Mouse (Mus musculus): ENCODE measurements at regions not wholly inside any gene's neighbourhood (a gene's known extent, or its start where the extent isn't known, plus 50 kb on each side); places are given as distances from the start of the nearest gene placed in this dataset.

DNA sequence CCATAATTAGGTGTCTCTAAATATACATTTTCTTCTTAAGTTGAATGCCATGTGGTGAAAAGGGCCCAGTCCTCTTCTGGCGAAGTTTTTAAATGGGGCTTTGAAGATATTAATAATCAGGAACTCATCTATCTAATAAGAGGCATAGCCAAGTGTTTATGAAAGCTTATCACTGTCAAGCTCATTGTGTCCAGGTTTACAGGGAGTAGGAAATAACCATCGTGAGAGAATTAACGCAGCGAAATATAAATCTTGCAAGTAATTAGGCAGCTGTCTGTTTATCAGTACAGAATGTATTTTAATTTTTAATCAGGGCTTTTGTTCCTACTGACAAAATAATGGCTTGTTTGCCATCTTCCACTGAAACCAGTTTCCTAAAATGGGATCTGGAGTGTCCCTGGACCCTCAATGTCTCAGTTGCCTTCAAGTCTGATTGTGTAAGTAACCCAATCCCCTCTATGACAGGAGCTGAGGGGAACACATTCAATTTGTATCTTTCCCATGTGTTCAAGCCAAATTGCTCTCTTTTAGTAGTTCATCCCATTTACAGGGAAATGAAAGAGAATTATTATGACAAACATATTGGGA lies 152.5 kb upstream of the 4931417E11Rik start:
- Histone ChIP-seq H3K4me1 (ENCODE audit: control insufficient read depth, insufficient read depth, low read length) (no peaks in the 10 kb centered on the region), H3K36me3 (ENCODE audit: control insufficient read depth, insufficient read depth, low read length) (no peaks in the 10 kb centered on the region), H3K27me3 (ENCODE audit: control insufficient read depth, insufficient read depth, low read length) (no peaks in the 10 kb centered on the region), H3K4me3 (ENCODE audit: control insufficient read depth, low read depth, low read length) (no peak overlapping the region), H3K27ac (ENCODE audit: control insufficient read depth, insufficient read depth, low read depth, low read length) (no peak overlapping the region)
- no peak for TF ChIP-seq CTCF (IDR thresholded peaks at IDR 0.05; ENCODE audit: control insufficient read depth, insufficient read depth, insufficient replicate concordance, low read depth, low read length)
- TF ChIP-seq POLR2A (IDR thresholded peaks at IDR 0.05; ENCODE audit: control insufficient read depth, low read depth, low read length), result no peak

DNA sequence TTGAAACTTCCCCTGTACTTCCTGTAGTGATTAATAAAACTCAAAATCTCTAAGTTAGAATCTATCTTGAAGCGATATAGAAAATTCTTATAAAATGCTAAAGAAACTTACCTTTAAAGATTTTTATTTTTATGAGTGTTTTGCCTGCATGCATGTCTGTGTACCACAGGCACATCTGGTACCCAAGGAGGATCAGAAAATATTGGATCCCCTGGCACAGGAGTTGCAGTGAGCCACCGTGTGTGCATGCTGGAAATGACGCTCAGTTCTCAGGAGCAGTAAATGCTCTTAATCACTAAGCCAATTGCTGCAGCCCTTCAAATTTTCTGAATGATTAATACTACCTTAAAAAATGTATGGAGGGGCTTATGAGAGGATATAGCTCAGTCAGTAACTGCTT lies 142.8 kb upstream of the 4931417E11Rik start:
- H3K36me3 ChIP-seq (ENCODE audit: control insufficient read depth, insufficient read depth, low read length), result no peaks in the 10 kb centered on the region
- TF ChIP-seq CTCF (IDR thresholded peaks at IDR 0.05; ENCODE audit: control insufficient read depth, insufficient read depth, insufficient replicate concordance, low read depth, low read length), result no peak
- no peak for TF ChIP-seq POLR2A (IDR thresholded peaks at IDR 0.05; ENCODE audit: control insufficient read depth, low read depth, low read length)
- no peak overlapping the region for H3K4me3 ChIP-seq (ENCODE audit: control insufficient read depth, low read depth, low read length)
- H3K27ac ChIP-seq (ENCODE audit: control insufficient read depth, insufficient read depth, low read depth, low read length), result no peak overlapping the region
- no peaks in the 10 kb centered on the region for H3K4me1 ChIP-seq (ENCODE audit: control insufficient read depth, insufficient read depth, low read length)
- no peaks in the 10 kb centered on the region for H3K27me3 ChIP-seq (ENCODE audit: control insufficient read depth, insufficient read depth, low read length)

DNA sequence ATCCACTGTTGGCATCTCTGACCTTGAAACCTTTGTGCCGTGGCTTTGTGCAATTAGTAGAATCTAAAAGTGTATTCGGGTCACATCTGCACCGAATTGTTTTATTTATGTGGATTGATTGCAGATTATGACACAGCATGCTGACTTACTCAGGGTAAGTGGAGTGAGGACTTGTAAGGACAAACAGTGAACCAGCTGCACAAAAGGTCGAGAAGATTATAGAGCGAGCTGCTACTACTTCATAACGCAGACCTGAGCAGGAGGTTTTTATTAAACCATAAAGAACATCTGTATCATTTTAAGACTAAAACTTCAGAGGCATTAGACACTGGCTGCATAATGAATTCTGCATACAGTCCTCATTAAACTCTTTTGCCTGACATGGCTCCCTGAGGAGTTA lies 142.4 kb upstream of the 4931417E11Rik start:
- H3K27ac ChIP-seq (ENCODE audit: control insufficient read depth, insufficient read depth, low read depth, low read length), result no peak overlapping the region
- TF ChIP-seq POLR2A (IDR thresholded peaks at IDR 0.05; ENCODE audit: control insufficient read depth, low read depth, low read length) (no peak), CTCF (IDR thresholded peaks at IDR 0.05; ENCODE audit: control insufficient read depth, insufficient read depth, insufficient replicate concordance, low read depth, low read length) (no peak)
- no peak overlapping the region for H3K4me3 ChIP-seq (ENCODE audit: control insufficient read depth, low read depth, low read length)
- H3K36me3 ChIP-seq (ENCODE audit: control insufficient read depth, insufficient read depth, low read length), result no peaks in the 10 kb centered on the region
- no peaks in the 10 kb centered on the region for H3K4me1 ChIP-seq (ENCODE audit: control insufficient read depth, insufficient read depth, low read length)
- no peaks in the 10 kb centered on the region for H3K27me3 ChIP-seq (ENCODE audit: control insufficient read depth, insufficient read depth, low read length)

DNA sequence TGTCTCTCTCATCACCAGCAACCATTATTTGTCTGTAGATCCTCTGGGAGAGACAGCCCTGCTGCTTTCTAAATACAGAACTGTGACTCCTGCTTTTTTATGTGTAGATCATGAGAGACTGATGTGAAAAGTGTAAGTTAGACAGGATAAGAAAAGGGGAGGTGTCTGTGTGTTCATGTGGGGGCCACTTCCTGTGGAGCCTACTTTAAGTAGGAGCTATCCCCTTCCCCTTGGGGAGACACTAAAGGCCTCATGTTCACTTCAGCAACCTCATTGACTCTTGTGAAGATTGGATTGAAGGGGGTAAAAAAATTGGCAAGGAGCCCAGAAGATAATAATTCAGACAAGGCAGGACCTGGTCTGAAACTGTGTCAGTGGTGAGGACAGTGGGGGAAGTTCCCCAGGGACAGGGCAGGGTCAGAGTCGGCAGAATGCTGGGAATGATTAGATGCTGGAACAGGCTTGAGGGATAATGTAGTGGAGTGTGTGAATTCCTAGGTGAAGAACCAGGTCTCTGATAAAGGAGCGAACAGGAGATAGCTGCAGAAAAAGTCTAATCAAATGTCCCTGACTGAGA lies 140.7 kb upstream of the 4931417E11Rik start:
- H3K27ac ChIP-seq (ENCODE audit: control insufficient read depth, insufficient read depth, low read depth, low read length), result no peak overlapping the region
- H3K36me3 ChIP-seq (ENCODE audit: control insufficient read depth, insufficient read depth, low read length), result no peaks in the 10 kb centered on the region
- H3K4me3 ChIP-seq (ENCODE audit: control insufficient read depth, low read depth, low read length), result no peak overlapping the region
- no peak for TF ChIP-seq CTCF (IDR thresholded peaks at IDR 0.05; ENCODE audit: control insufficient read depth, insufficient read depth, insufficient replicate concordance, low read depth, low read length)
- no peak for TF ChIP-seq POLR2A (IDR thresholded peaks at IDR 0.05; ENCODE audit: control insufficient read depth, low read depth, low read length)
- H3K27me3 ChIP-seq (ENCODE audit: control insufficient read depth, insufficient read depth, low read length), result no peaks in the 10 kb centered on the region
- no peaks in the 10 kb centered on the region for H3K4me1 ChIP-seq (ENCODE audit: control insufficient read depth, insufficient read depth, low read length)

DNA sequence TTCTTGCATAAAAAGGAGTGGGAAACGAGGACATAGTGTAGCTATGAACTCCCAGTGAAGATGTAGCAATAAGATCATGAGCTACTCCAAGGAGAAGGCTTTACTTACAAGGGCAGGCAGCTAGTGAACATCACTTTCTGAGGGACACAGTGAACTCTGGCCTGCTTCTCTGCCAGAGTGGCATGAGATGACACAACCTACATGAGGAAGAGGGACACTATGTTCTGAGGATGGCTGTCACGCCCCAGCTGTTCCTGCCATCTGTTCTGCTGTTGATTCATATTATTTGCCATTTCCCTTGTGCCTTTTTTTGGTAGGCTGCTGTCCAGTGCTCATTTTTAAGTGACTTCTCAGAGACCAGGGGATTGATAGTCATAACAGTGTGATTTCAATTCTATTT lies 118.2 kb upstream of the 4931417E11Rik start:
- H3K4me1 ChIP-seq (ENCODE audit: control insufficient read depth, insufficient read depth, low read length), result no peaks in the 10 kb centered on the region
- H3K36me3 ChIP-seq (ENCODE audit: control insufficient read depth, insufficient read depth, low read length), result no peaks in the 10 kb centered on the region
- H3K27me3 ChIP-seq (ENCODE audit: control insufficient read depth, insufficient read depth, low read length), result no peaks in the 10 kb centered on the region
- TF ChIP-seq POLR2A (IDR thresholded peaks at IDR 0.05; ENCODE audit: control insufficient read depth, low read depth, low read length) (no peak), CTCF (IDR thresholded peaks at IDR 0.05; ENCODE audit: control insufficient read depth, insufficient read depth, insufficient replicate concordance, low read depth, low read length) (no peak)
- H3K4me3 ChIP-seq (ENCODE audit: control insufficient read depth, low read depth, low read length), result no peak overlapping the region
- H3K27ac ChIP-seq (ENCODE audit: control insufficient read depth, insufficient read depth, low read depth, low read length), result no peak overlapping the region

DNA sequence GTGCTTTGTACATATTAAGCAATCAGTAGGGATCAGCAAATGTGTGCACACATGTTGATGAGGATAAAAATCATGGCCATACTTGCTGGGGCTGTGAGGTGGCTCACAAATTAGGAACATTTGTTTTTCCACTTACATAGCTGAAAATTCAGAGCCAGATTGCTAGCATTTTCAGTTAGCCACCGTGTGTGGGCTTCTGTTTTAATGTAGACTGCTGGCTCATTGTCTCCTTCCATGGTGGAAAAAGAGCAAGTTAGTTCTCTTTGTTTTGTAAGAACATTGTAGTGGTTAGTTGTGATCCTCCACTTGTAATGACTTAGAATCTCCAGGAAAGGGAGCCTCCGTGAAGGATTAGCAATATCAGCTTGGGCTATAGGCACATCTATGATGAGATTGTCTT lies 107.2 kb upstream of the 4931417E11Rik start:
- no peaks in the 10 kb centered on the region for H3K36me3 ChIP-seq (ENCODE audit: control insufficient read depth, insufficient read depth, low read length)

DNA sequence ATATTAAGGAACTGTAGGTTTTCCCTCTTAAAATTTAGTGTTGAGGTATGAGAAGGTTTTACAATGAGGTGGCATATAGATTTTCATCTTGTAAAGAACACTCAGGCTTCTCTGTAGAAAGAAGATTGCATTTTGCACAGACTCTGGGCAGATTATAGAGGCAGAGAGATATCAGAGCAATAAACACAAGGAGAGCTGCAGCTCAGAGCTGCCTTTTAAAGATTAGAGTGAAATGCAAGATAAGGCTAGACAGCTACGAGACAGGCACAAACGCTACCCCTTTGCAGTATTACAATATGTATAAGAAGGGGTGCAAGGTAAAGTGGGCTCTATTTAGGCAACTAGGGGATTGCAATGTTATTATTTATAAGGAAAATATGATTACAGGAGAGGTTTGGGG lies 90.5 kb upstream of the 4931417E11Rik start:
- Histone ChIP-seq H3K27me3 (ENCODE audit: control insufficient read depth, insufficient read depth, low read length) (no peaks in the 10 kb centered on the region), H3K27ac (ENCODE audit: control insufficient read depth, insufficient read depth, low read depth, low read length) (no peak overlapping the region), H3K36me3 (ENCODE audit: control insufficient read depth, insufficient read depth, low read length) (no peaks in the 10 kb centered on the region), H3K4me3 (ENCODE audit: control insufficient read depth, low read depth, low read length) (no peak overlapping the region), H3K4me1 (ENCODE audit: control insufficient read depth, insufficient read depth, low read length) (no peaks in the 10 kb centered on the region)
- TF ChIP-seq CTCF (IDR thresholded peaks at IDR 0.05; ENCODE audit: control insufficient read depth, insufficient read depth, insufficient replicate concordance, low read depth, low read length) (no peak), POLR2A (IDR thresholded peaks at IDR 0.05; ENCODE audit: control insufficient read depth, low read depth, low read length) (no peak)

More for the DNA sequence above, 107.2 kb upstream of the 4931417E11Rik start:
- TF ChIP-seq CTCF (IDR thresholded peaks at IDR 0.05; ENCODE audit: control insufficient read depth, insufficient read depth, insufficient replicate concordance, low read depth, low read length), result no peak
- TF ChIP-seq POLR2A (IDR thresholded peaks at IDR 0.05; ENCODE audit: control insufficient read depth, low read depth, low read length), result no peak
- H3K4me3 ChIP-seq (ENCODE audit: control insufficient read depth, low read depth, low read length), result no peak overlapping the region
- no peaks in the 10 kb centered on the region for H3K4me1 ChIP-seq (ENCODE audit: control insufficient read depth, insufficient read depth, low read length)
- no peaks in the 10 kb centered on the region for H3K27me3 ChIP-seq (ENCODE audit: control insufficient read depth, insufficient read depth, low read length)
- H3K27ac ChIP-seq (ENCODE audit: control insufficient read depth, insufficient read depth, low read depth, low read length), result no peak overlapping the region

All from testis, adult 2 months (tissue).